Mouse (Mus musculus): ENCODE results near the gene Ebf1. TPM values are rescaled to one million over a fixed set of nuclear protein-coding genes. Genes with fewer than 3 reads are reported as not detected.

Ebf1 gene
- polyA plus RNA-seq, 1 experiment from 2014 or later, result 3.6 TPM

- TF ChIP-seq CTCF (IDR thresholded peaks at IDR 0.05; ENCODE audit: low read depth), result no peak
- no peak for TF ChIP-seq EP300 (optimal IDR thresholded peaks at IDR 0.05)
- Histone ChIP-seq H3K4me1 (replicated peaks; ENCODE audit: control insufficient read depth, insufficient read depth) (no peaks in the 10 kb centered on the region), H3K9ac (ENCODE audit: low read length) (no peak overlapping the region), H3K27me3 (ENCODE audit: control insufficient read depth, insufficient read depth, low read length) (no peaks in the 10 kb centered on the region), H3K4me3 (ENCODE audit: low read depth, low read length) (no peak overlapping the region), H3K36me3 (ENCODE audit: control insufficient read depth, insufficient read depth, low read length) (no peaks in the 10 kb centered on the region), H3K27ac (replicated peaks) (no peak overlapping the region), H3K4me2 (replicated peaks; ENCODE audit: low read depth) (no peak overlapping the region), H3K9me3 (ENCODE audit: control insufficient read depth, low read length) (no peaks in the 10 kb centered on the region)
- 45% methylated on average over 9 of the region's 9 CpGs for WGBS
- ATAC-seq (ENCODE audit: low FRiP score, low TSS enrichment), result no peak
- no peak for DNase-seq (ENCODE audit: low spot score)
Observed at GRCm38 (mm10) chr11:44577911-44578310, 39.2 kb upstream of the Ebf1 start.

- DNase-seq (ENCODE audit: low spot score) (peak; percentile 37), ATAC-seq (ENCODE audit: low FRiP score, low TSS enrichment) (no peak)
- no peaks in the 10 kb centered on the region for H3K9me3 ChIP-seq (ENCODE audit: control insufficient read depth, low read length)
- H3K36me3 ChIP-seq (ENCODE audit: control insufficient read depth, insufficient read depth, low read length), result no peaks in the 10 kb centered on the region
- H3K4me1 ChIP-seq (replicated peaks; ENCODE audit: control insufficient read depth, insufficient read depth), result no peaks in the 10 kb centered on the region
- no peak overlapping the region for H3K9ac ChIP-seq (ENCODE audit: low read length)
- no peaks in the 10 kb centered on the region for H3K27me3 ChIP-seq (ENCODE audit: control insufficient read depth, insufficient read depth, low read length)
- H3K4me2 ChIP-seq (replicated peaks; ENCODE audit: low read depth), result no peak overlapping the region
- TF ChIP-seq EP300 (optimal IDR thresholded peaks at IDR 0.05) (no peak), CTCF (IDR thresholded peaks at IDR 0.05; ENCODE audit: low read depth) (peak; percentile 64)
- no peak overlapping the region for H3K27ac ChIP-seq (replicated peaks)
- WGBS, result 29% methylated on average over 11 of the region's 11 CpGs
- no peak overlapping the region for H3K4me3 ChIP-seq (ENCODE audit: low read depth, low read length)
Observed at GRCm38 (mm10) chr11:44581277-44581683, 35.8 kb upstream of the Ebf1 start.

- H3K36me3 ChIP-seq (ENCODE audit: control insufficient read depth, insufficient read depth, low read length), result no peaks in the 10 kb centered on the region
- no peaks in the 10 kb centered on the region for H3K27me3 ChIP-seq (ENCODE audit: control insufficient read depth, insufficient read depth, low read length)
- H3K27ac ChIP-seq (replicated peaks), result no peak overlapping the region
- TF ChIP-seq CTCF (IDR thresholded peaks at IDR 0.05; ENCODE audit: low read depth), result peak; percentile 95
- no peak for TF ChIP-seq EP300 (optimal IDR thresholded peaks at IDR 0.05)
- DNase-seq (ENCODE audit: low spot score), result peak; percentile 38
- WGBS, result 8% methylated on average over 3 of the region's 3 CpGs
- H3K9ac ChIP-seq (ENCODE audit: low read length), result no peak overlapping the region
- no peak overlapping the region for H3K4me2 ChIP-seq (replicated peaks; ENCODE audit: low read depth)
- H3K9me3 ChIP-seq (ENCODE audit: control insufficient read depth, low read length), result no peaks in the 10 kb centered on the region
- H3K4me3 ChIP-seq (ENCODE audit: low read depth, low read length), result no peak overlapping the region
- no peak for ATAC-seq (ENCODE audit: low FRiP score, low TSS enrichment)
- H3K4me1 ChIP-seq (replicated peaks; ENCODE audit: control insufficient read depth, insufficient read depth), result no peaks in the 10 kb centered on the region
Observed at GRCm38 (mm10) chr11:44586047-44586696, 30.9 kb upstream of the Ebf1 start.

- 89% methylated on average over 6 of the region's 6 CpGs for WGBS
- H3K9me3 ChIP-seq (ENCODE audit: control insufficient read depth, low read length), result no peaks in the 10 kb centered on the region
- ATAC-seq (ENCODE audit: low FRiP score, low TSS enrichment) (no peak), DNase-seq (ENCODE audit: low spot score) (no peak)
- H3K4me1 ChIP-seq (replicated peaks; ENCODE audit: control insufficient read depth, insufficient read depth), result no peaks in the 10 kb centered on the region
- H3K4me2 ChIP-seq (replicated peaks; ENCODE audit: low read depth), result no peak overlapping the region
- no peak overlapping the region for H3K9ac ChIP-seq (ENCODE audit: low read length)
- no peak overlapping the region for H3K4me3 ChIP-seq (ENCODE audit: low read depth, low read length)
- no peak overlapping the region for H3K27ac ChIP-seq (replicated peaks)
- no peak for TF ChIP-seq CTCF (IDR thresholded peaks at IDR 0.05; ENCODE audit: low read depth)
- no peak for TF ChIP-seq EP300 (optimal IDR thresholded peaks at IDR 0.05)
- no peaks in the 10 kb centered on the region for H3K36me3 ChIP-seq (ENCODE audit: control insufficient read depth, insufficient read depth, low read length)
- no peaks in the 10 kb centered on the region for H3K27me3 ChIP-seq (ENCODE audit: control insufficient read depth, insufficient read depth, low read length)
Observed at GRCm38 (mm10) chr11:44593016-44593415, 24.1 kb upstream of the Ebf1 start.

- H3K4me1 ChIP-seq (replicated peaks; ENCODE audit: control insufficient read depth, insufficient read depth), result no peaks in the 10 kb centered on the region
- no peak overlapping the region for H3K9ac ChIP-seq (ENCODE audit: low read length)
- no peak overlapping the region for H3K4me2 ChIP-seq (replicated peaks; ENCODE audit: low read depth)
- H3K9me3 ChIP-seq (ENCODE audit: control insufficient read depth, low read length), result no peaks in the 10 kb centered on the region
- no peaks in the 10 kb centered on the region for H3K36me3 ChIP-seq (ENCODE audit: control insufficient read depth, insufficient read depth, low read length)
- no peaks in the 10 kb centered on the region for H3K27me3 ChIP-seq (ENCODE audit: control insufficient read depth, insufficient read depth, low read length)
- DNase-seq (ENCODE audit: low spot score) (no peak), ATAC-seq (ENCODE audit: low FRiP score, low TSS enrichment) (no peak)
- WGBS, result 69% methylated on average over 3 of the region's 3 CpGs
- TF ChIP-seq CTCF (IDR thresholded peaks at IDR 0.05; ENCODE audit: low read depth) (no peak), EP300 (optimal IDR thresholded peaks at IDR 0.05) (no peak)
- no peak overlapping the region for H3K4me3 ChIP-seq (ENCODE audit: low read depth, low read length)
- no peak overlapping the region for H3K27ac ChIP-seq (replicated peaks)
Observed at GRCm38 (mm10) chr11:44594768-44595167, 22.3 kb upstream of the Ebf1 start.

GRCm38 (mm10) chr11:44606881-44607280 is 10.2 kb upstream of the Ebf1 start:
- Histone ChIP-seq H3K9me3 (ENCODE audit: control insufficient read depth, low read length) (no peaks in the 10 kb centered on the region), H3K4me2 (replicated peaks; ENCODE audit: low read depth) (no peak overlapping the region), H3K4me1 (replicated peaks; ENCODE audit: control insufficient read depth, insufficient read depth) (no peaks in the 10 kb centered on the region; the same call in 1 of the 2 replicates), H3K4me3 (ENCODE audit: low read depth, low read length) (no peak overlapping the region), H3K27ac (replicated peaks) (no peak overlapping the region), H3K36me3 (ENCODE audit: control insufficient read depth, insufficient read depth, low read length) (no peaks in the 10 kb centered on the region), H3K27me3 (ENCODE audit: control insufficient read depth, insufficient read depth, low read length) (peaks cover 7% of the 10 kb centered on the region; the same call in 1 of the 2 replicates), H3K9ac (ENCODE audit: low read length) (no peak overlapping the region)
- no peak for DNase-seq (ENCODE audit: low spot score)
- TF ChIP-seq CTCF (IDR thresholded peaks at IDR 0.05; ENCODE audit: low read depth) (no peak), EP300 (optimal IDR thresholded peaks at IDR 0.05) (no peak)
- 83% methylated on average over 8 of the region's 8 CpGs for WGBS
- no peak for ATAC-seq (ENCODE audit: low FRiP score, low TSS enrichment)

Measured in stomach, postnatal 0 days (tissue).